Comparison of ENCODE assay signal across 11 mouse cellular contexts in the genomic region with DNA sequence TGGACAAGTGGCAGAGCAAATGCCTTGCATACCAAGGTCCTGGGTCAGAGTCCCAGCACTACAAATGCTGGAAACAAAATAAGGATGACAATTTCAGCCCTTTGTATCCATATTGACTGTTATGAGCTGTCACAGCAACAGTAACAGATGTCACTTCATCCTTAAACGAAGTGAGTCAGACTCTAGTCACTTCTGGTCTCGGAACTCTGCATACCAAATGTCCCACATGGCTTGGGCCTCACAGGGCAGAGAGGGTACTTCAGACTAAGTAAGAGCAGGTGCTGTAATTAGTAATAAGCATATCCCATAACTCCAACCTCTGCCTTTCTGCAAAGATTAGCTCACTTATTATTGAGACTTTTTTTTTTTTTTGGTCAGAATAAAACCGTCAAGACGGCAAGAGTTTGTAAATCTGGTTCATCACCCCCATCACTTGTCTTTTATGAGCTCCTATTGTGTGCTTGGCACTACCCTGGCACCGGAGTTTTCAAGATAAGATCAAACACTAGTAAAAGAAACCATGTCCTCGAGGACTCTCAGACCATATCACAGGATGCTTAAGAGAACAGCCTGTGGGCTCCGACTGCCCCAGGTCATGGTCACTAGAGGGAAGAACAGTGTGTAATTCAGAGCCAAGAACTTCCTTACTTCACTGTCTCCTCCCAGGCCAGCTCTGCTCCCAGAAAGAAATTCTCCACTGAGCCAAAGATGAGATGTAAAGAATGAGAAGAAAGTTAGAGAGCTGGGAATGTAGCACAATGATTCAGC.
"Had no signal": no experiment of that assay in that cellular context is flagged by ENCODE, and none has a peak within 500 bp of the region (broad histone marks: within the 10 kb centered on the region; RNA-seq: fewer than 3 reads in every experiment).

No protein-coding gene starts in this region.

- H3K36me3 ChIP-seq: limb, embryonic 13.5 days; midbrain, embryonic 13.5 days had no signal

- H3K9ac ChIP-seq: limb, embryonic 13.5 days; liver, embryonic 14.5 days; lung, embryonic 14.5 days; midbrain, embryonic 13.5 days had no signal

- H3K9me3 ChIP-seq: limb, embryonic 13.5 days; midbrain, embryonic 13.5 days had no signal

- ATAC-seq: midbrain, embryonic 13.5 days had no signal

- DNase-seq: kidney, adult 11 months; kidney, adult 9 months; kidney, postnatal 36 days; lung, embryonic 14.5 days; right cerebral cortex, adult 18-20 months; right cerebral cortex, postnatal 25 days; thymus, postnatal 4 days had no signal

- H3K4me2 ChIP-seq: limb, embryonic 13.5 days; lung, embryonic 14.5 days; midbrain, embryonic 13.5 days had no signal

- H3K4me1 ChIP-seq: midbrain, embryonic 13.5 days had no signal

- H3K27me3 ChIP-seq: limb, embryonic 13.5 days; midbrain, embryonic 13.5 days had no signal

- H3K27ac ChIP-seq: kidney, postnatal 0 days; limb, embryonic 13.5 days; liver, embryonic 14.5 days; midbrain, embryonic 13.5 days had no signal

- H3K4me3 ChIP-seq: limb, embryonic 13.5 days; midbrain, embryonic 13.5 days had no signal
